Mouse (Mus musculus) cortical plate, adult 2 months (tissue): Measurements from ENCODE around the gene Bach2.

ENCODE experiments used
- CTCF ChIP-seq: fragments of 200-500 bp; IDR thresholded peaks from 2 replicates; pipeline ENCODE4 v1.5.1; 2011; ENCODE audit warnings: mild to moderate bottlenecking, control low read depth, low read length; ENCODE audit not compliant: insufficient read depth; ENCODE audit errors: extremely low read depth
- POLR2A ChIP-seq: fragments of 200-500 bp; IDR thresholded peaks from 2 replicates; pipeline ENCODE4 v1.6.1; 2011; ENCODE audit warnings: mild to moderate bottlenecking, low read length, control low read depth; ENCODE audit not compliant: insufficient read depth; ENCODE audit errors: extremely low read depth

- no peak for TF ChIP-seq CTCF
- TF ChIP-seq POLR2A: no peak
Observed at GRCm38 (mm10) chr4:32432271-32432781, 193.7 kb downstream of the Bach2 start.
